Mouse (Mus musculus) bone marrow macrophage, adult 2 months (primary cell): ENCODE results near the gene Olfr97. TPM values are rescaled to one million over a fixed set of nuclear protein-coding genes. Genes with fewer than 3 reads are reported as not detected.

Experiments used
- H3K27ac ChIP-seq: 2 replicates; pipeline ENCODE4 v1.5.1; 2012; ENCODE audit warnings: low read depth, low read length; ENCODE audit not compliant: insufficient read depth
- H3K4me1 ChIP-seq: 2 replicates; pipeline ENCODE4 v1.6.1; 2012; ENCODE audit warnings: low read length; ENCODE audit not compliant: control insufficient read depth, insufficient read depth
- H3K4me3 ChIP-seq: 2 replicates; pipeline ENCODE4 v1.5.1; 2012; ENCODE audit warnings: mild to moderate bottlenecking, low read length, moderate library complexity; ENCODE audit not compliant: insufficient read depth
- CTCF ChIP-seq: IDR thresholded peaks from 2 replicates; pipeline ENCODE4 v1.5.1; 2012; ENCODE audit warnings: low read depth, mild to moderate bottlenecking, low read length, moderate library complexity
- POLR2A ChIP-seq: IDR thresholded peaks from 2 replicates; pipeline ENCODE4 v1.6.1; 2012; ENCODE audit warnings: mild to moderate bottlenecking, low read depth, low read length, borderline replicate concordance
- polyA plus RNA-seq: library from polyadenylated mRNA; stranded (reverse); fragments of >200 nt; gene quantifications from 2 replicates; pipeline ENCODE4 v1.2.4, GENCODE M21; 2012; ENCODE audit not compliant: missing spikeins, insufficient read depth, insufficient read length

Olfr97 gene
- polyA plus RNA-seq, 1 experiment = not detected

- H3K4me3 ChIP-seq = no peak overlapping the region
- no peak for TF ChIP-seq POLR2A
- no peak for TF ChIP-seq CTCF
Measured at GRCm38 (mm10) chr17:37196845-37197724, 40.0 kb downstream of the Olfr97 start.

GRCm38 (mm10) chr17:37194782-37195181, 42.3 kb downstream of the Olfr97 start:
- TF ChIP-seq POLR2A (no peak), CTCF (no peak)
- Histone ChIP-seq H3K4me3 (no peak overlapping the region), H3K4me1 (no peaks in the 10 kb centered on the region), H3K27ac (no peak overlapping the region)

More at GRCm38 (mm10) chr17:37196845-37197724, 40.0 kb downstream of the Olfr97 start:
- H3K4me1 ChIP-seq = no peaks in the 10 kb centered on the region
- no peak overlapping the region for H3K27ac ChIP-seq

DNA sequence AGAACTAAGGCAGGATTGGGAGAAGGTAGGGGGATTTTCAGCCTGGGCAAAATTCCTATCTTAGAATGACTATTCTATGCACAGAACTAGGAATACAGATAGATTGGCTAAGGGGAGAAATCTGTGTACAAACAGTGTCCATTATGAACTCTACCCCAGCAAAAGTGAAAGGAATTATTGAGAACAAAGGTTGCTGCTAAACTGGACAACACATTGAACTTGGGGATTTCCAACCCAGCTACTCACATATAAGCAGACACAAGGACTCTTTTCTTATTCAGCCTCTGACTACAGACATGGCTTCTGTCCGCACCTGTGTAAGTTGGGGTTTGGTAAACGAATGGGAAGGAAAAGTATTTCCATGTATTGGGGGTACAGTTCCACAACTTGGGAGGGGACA, 43.5 kb downstream of the Olfr97 start, which contains the start of gene Ubd:
Ubd (plus strand) TSS at position 237 of the 400 bp plus-strand sequence.
- H3K27ac ChIP-seq = no peak within 1 kb of the TSS
- no peaks in the 10 kb centered on the region for H3K4me1 ChIP-seq
- no peak within 1 kb of the TSS for H3K4me3 ChIP-seq
- no peak for TF ChIP-seq CTCF
- TF ChIP-seq POLR2A = no peak

DNA sequence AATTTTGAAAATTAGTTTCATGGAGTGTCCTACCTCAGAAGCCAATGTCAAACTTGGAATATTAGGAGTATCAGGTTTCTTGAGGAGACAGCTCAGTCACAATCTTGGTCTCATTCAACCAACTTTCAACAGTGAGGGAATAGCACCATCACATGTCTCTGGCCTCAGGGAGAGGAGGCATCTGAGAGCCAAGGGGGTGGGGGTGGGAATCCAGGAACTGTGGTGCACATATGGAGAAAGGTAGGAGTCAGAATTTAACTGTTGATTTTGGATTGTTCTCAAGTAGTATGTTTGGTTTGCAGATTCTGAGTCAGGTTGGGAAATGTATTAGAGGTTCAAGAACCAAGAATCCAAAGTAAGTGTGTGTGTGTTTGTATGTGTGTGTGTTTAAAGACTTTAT, 44.1 kb downstream of the Olfr97 start:
- TF ChIP-seq CTCF (no peak), POLR2A (no peak)
- no peak overlapping the region for H3K4me3 ChIP-seq
- no peaks in the 10 kb centered on the region for H3K4me1 ChIP-seq
- no peak overlapping the region for H3K27ac ChIP-seq

GRCm38 (mm10) chr17:37190711-37191110, 46.4 kb downstream of the Olfr97 start:
- TF ChIP-seq POLR2A = no peak
- TF ChIP-seq CTCF = no peak
- Histone ChIP-seq H3K4me1 (no peaks in the 10 kb centered on the region), H3K4me3 (no peak overlapping the region), H3K27ac (no peak overlapping the region)

- Histone ChIP-seq H3K27ac (no peak overlapping the region), H3K4me3 (peak overlapping the region; percentile 3; the same call in 1 of the 2 replicates), H3K4me1 (no peaks in the 10 kb centered on the region)
- TF ChIP-seq POLR2A = no peak
- TF ChIP-seq CTCF = no peak
Measured at GRCm38 (mm10) chr17:37185474-37185873, 51.7 kb downstream of the Olfr97 start.

Other genes with a start within 250 kb of the Olfr97 start
- gene H2-M5, start 247.8 kb downstream of the Olfr97 start, polyA plus RNA-seq = 0.69 and 1.0 TPM in 2 replicates
- gene Zfp57, start 236.2 kb downstream of the Olfr97 start, polyA plus RNA-seq = not detected in 2 replicates
- gene Mog, start 213.9 kb downstream of the Olfr97 start, polyA plus RNA-seq = not detected in 2 replicates
- 0.90 and 1.0 TPM in 2 replicates for gene Gabbr1, start 191.4 kb downstream of the Olfr97 start, polyA plus RNA-seq
- not detected in 2 replicates for gene Olfr90, start 148.8 kb downstream of the Olfr97 start, polyA plus RNA-seq
- gene Olfr91, start 139.1 kb downstream of the Olfr97 start, polyA plus RNA-seq = not detected in 2 replicates
- not detected in 2 replicates for gene Olfr92, start 117.2 kb downstream of the Olfr97 start, polyA plus RNA-seq
- gene Olfr93, start 75.8 kb downstream of the Olfr97 start, polyA plus RNA-seq = not detected in 2 replicates
- not detected in 2 replicates for gene Ubd, start 43.4 kb downstream of the Olfr97 start, polyA plus RNA-seq
- gene Olfr94, start 36.3 kb downstream of the Olfr97 start, polyA plus RNA-seq = not detected in 2 replicates
- not detected in 2 replicates for gene Olfr95, start 24.2 kb downstream of the Olfr97 start, polyA plus RNA-seq
- gene Olfr96, start 17.2 kb downstream of the Olfr97 start, polyA plus RNA-seq = not detected in 2 replicates
- gene Olfr98, start 26.4 kb upstream of the Olfr97 start, polyA plus RNA-seq = not detected in 2 replicates
- gene H2-M3, start 32.9 kb upstream of the Olfr97 start, polyA plus RNA-seq = 48.3 and 53.5 TPM in 2 replicates
- not detected in 2 replicates for gene Olfr99, start 46.1 kb upstream of the Olfr97 start, polyA plus RNA-seq
- not detected in 2 replicates for gene Olfr101, start 67.0 kb upstream of the Olfr97 start, polyA plus RNA-seq
- gene Olfr102, start 79.7 kb upstream of the Olfr97 start, polyA plus RNA-seq = not detected in 2 replicates
- not detected in 2 replicates for gene Olfr103, start 102.4 kb upstream of the Olfr97 start, polyA plus RNA-seq
- gene Olfr104-ps, start 122.3 kb upstream of the Olfr97 start, polyA plus RNA-seq = not detected in 2 replicates
- not detected in 2 replicates for gene Olfr105-ps, start 141.7 kb upstream of the Olfr97 start, polyA plus RNA-seq
- not detected in 2 replicates for gene Olfr106-ps, start 153.1 kb upstream of the Olfr97 start, polyA plus RNA-seq
- not detected in 2 replicates for gene Olfr107, start 161.9 kb upstream of the Olfr97 start, polyA plus RNA-seq
- gene Olfr108, start 208.2 kb upstream of the Olfr97 start, polyA plus RNA-seq = not detected in 2 replicates
- 0.35 TPM in 1 of 2 replicates, not detected in the other for gene Olfr109, start 221.6 kb upstream of the Olfr97 start, polyA plus RNA-seq
- 1.1 TPM in 1 of 2 replicates, not detected in the other for gene H2-M2, start 246.2 kb upstream of the Olfr97 start, polyA plus RNA-seq